Mouse (Mus musculus) macrophage (primary cell): ENCODE measurements around the gene Fam57b. TPM values are rescaled to one million over a fixed set of nuclear protein-coding genes. Genes with fewer than 3 reads are reported as not detected.
A peak's percentile ranks its signal among the peaks of the same experiment; 100 is the strongest.

ENCODE experiments used
- H3K27ac ChIP-seq: fragments of 350-480 bp; formaldehyde crosslinking; 2 replicates; pipeline ENCODE4 v1.9.0; 2021
- H3K36me3 ChIP-seq: fragments of 350-480 bp; formaldehyde crosslinking; 2 replicates; pipeline ENCODE4 v1.9.0; 2021; ENCODE audit errors: inconsistent target
- H3K4me3 ChIP-seq: fragments of 350-480 bp; formaldehyde crosslinking; 2 replicates; pipeline ENCODE4 v1.9.0; 2021; ENCODE audit errors: inconsistent target
- H3K79me2 ChIP-seq: fragments of 350-480 bp; formaldehyde crosslinking; 2 replicates; pipeline ENCODE4 v1.9.0; 2021; ENCODE audit errors: inconsistent target
- WGBS: methylation state at CpG from one replicate; pipeline ENCODE4 v1.1.7; 2026; ENCODE audit warnings: inconsistent platforms; ENCODE audit not compliant: missing documents; 5-methylcytosine and 5-hydroxymethylcytosine counted together
- polyA plus RNA-seq: library from polyadenylated mRNA; stranded (reverse); fragments of 250-400 nt; gene quantifications from 3 replicates; pipeline ENCODE4 v1.2.4, GENCODE M21; 2018; ENCODE audit warnings: inconsistent platforms
- total RNA-seq, 78 experiments: library from RNA; depleted of rRNA; stranded (reverse); fragments of 250-400 nt; gene quantifications; 1 replicate in 9 of 78; 2 replicates in 24 of 78; 3 replicates in 43 of 78; 4 replicates in 2 of 78; pipeline ENCODE4 v1.2.4; 2018; ENCODE audit warnings: inconsistent platforms in 56 of 78

The Fam57b gene
- under 1 TPM in 4 of 26 experiments, not detected in 22; 0.44 to 0.57 (median 0.46) TPM for total RNA-seq (2018; cell fraction: chromatin; rRNA removed)
- under 1 TPM in 14 of 26 experiments, not detected in 12; 0.06 to 0.30 (median 0.18) TPM for total RNA-seq (2018; cell fraction: cytosol; rRNA removed)
- total RNA-seq (2018; cell fraction: nucleus; rRNA removed): 1 to 10 TPM in 1 of 26 experiments, under 1 TPM in 10, not detected in 15; 0.24 to 1.2 (median 0.49) TPM
- 0.17 to 0.25 TPM in 2 of 3 replicates, not detected in the other for polyA plus RNA-seq

GRCm38 (mm10) chr7:126797411-126798126, at the start of gene Fam57b:
Gene Fam57b, plus strand, starts transcription at chr7:126797668.
- WGBS: 25% methylated on average over 21 of the region's 21 CpGs
- Histone ChIP-seq H3K4me3 (peak within 1 kb of the TSS; percentile 68), H3K36me3 (peaks cover 27% of the 10 kb centered on the region)

GRCm38 (mm10) chr7:126748824-126749223, 48.6 kb upstream of the Fam57b start:
- Histone ChIP-seq H3K4me3 (no peak overlapping the region), H3K79me2 (no peaks in the 10 kb centered on the region; the same call in 1 of the 2 replicates), H3K36me3 (no peaks in the 10 kb centered on the region), H3K27ac (peak overlapping the region; percentile 99)
- 80% methylated on average over 7 of the region's 7 CpGs for WGBS

More at GRCm38 (mm10) chr7:126797411-126798126, at the start of gene Fam57b:
- H3K79me2 ChIP-seq: peaks cover 36% of the 10 kb centered on the region
- peak within 1 kb of the TSS; percentile 91 for H3K27ac ChIP-seq

GRCm38 (mm10) chr7:126749582-126750343, 47.7 kb upstream of the Fam57b start:
- 96% methylated on average over 17 of the region's 17 CpGs for WGBS
- Histone ChIP-seq H3K4me3 (no peak overlapping the region), H3K79me2 (no peaks in the 10 kb centered on the region; the same call in 1 of the 2 replicates), H3K36me3 (no peaks in the 10 kb centered on the region), H3K27ac (no peak overlapping the region)

GRCm38 (mm10) chr7:126754866-126755265, 42.6 kb upstream of the Fam57b start:
- Histone ChIP-seq H3K27ac (peak overlapping the region; percentile 24), H3K79me2 (peaks cover 4% of the 10 kb centered on the region), H3K36me3 (no peaks in the 10 kb centered on the region), H3K4me3 (no peak overlapping the region; the same call in 1 of the 2 replicates)
- WGBS: 4% methylated on average over 9 of the region's 9 CpGs

GRCm38 (mm10) chr7:126758539-126758938, 38.9 kb upstream of the Fam57b start:
- Histone ChIP-seq H3K4me3 (no peak overlapping the region), H3K79me2 (peaks cover 30% of the 10 kb centered on the region), H3K27ac (no peak overlapping the region), H3K36me3 (peaks cover 10% of the 10 kb centered on the region; the same call in 1 of the 2 replicates)
- WGBS: 80% methylated on average over 7 of the region's 7 CpGs

GRCm38 (mm10) chr7:126759050-126759671, 38.3 kb upstream of the Fam57b start, which contains the start of gene Mapk3:
Gene Mapk3, plus strand, starts transcription at chr7:126759601.
- H3K27ac ChIP-seq: peak within 1 kb of the TSS; percentile 74
- peaks cover 30% of the 10 kb centered on the region for H3K79me2 ChIP-seq
- WGBS: 0% methylated on average over 16 of the region's 38 CpGs
- H3K36me3 ChIP-seq: peaks cover 16% of the 10 kb centered on the region; the same call in 1 of the 2 replicates
- H3K4me3 ChIP-seq: peak within 1 kb of the TSS; percentile 95

GRCm38 (mm10) chr7:126759672-126760390, 37.6 kb upstream of the Fam57b start:
- Histone ChIP-seq H3K79me2 (peaks cover 30% of the 10 kb centered on the region), H3K36me3 (peaks cover 23% of the 10 kb centered on the region), H3K27ac (peak overlapping the region; percentile 74), H3K4me3 (peak overlapping the region; percentile 95)
- WGBS: under 1% methylated on average over 24 of the region's 24 CpGs

GRCm38 (mm10) chr7:126760391-126760802, 37.1 kb upstream of the Fam57b start:
- WGBS: 47% methylated on average over 3 of the region's 3 CpGs
- H3K4me3 ChIP-seq: peak overlapping the region; percentile 95
- H3K36me3 ChIP-seq: peaks cover 29% of the 10 kb centered on the region
- H3K79me2 ChIP-seq: peaks cover 30% of the 10 kb centered on the region
- H3K27ac ChIP-seq: peak overlapping the region; percentile 74

- Histone ChIP-seq H3K27ac (no peak overlapping the region), H3K36me3 (peaks cover 32% of the 10 kb centered on the region), H3K4me3 (no peak overlapping the region), H3K79me2 (peaks cover 30% of the 10 kb centered on the region)
- 33% methylated on average over 4 of the region's 4 CpGs for WGBS
Observed at GRCm38 (mm10) chr7:126760956-126761355, 36.5 kb upstream of the Fam57b start.

GRCm38 (mm10) chr7:126761529-126762067, 35.9 kb upstream of the Fam57b start:
- Histone ChIP-seq H3K36me3 (peaks cover 35% of the 10 kb centered on the region), H3K27ac (no peak overlapping the region), H3K4me3 (no peak overlapping the region), H3K79me2 (peaks cover 30% of the 10 kb centered on the region)
- WGBS: 45% methylated on average over 3 of the region's 6 CpGs

GRCm38 (mm10) chr7:126762471-126763008, 34.9 kb upstream of the Fam57b start:
- H3K79me2 ChIP-seq: peaks cover 30% of the 10 kb centered on the region
- H3K36me3 ChIP-seq: peaks cover 44% of the 10 kb centered on the region
- WGBS: 85% methylated on average over 17 of the region's 17 CpGs
- H3K27ac ChIP-seq: no peak overlapping the region
- H3K4me3 ChIP-seq: no peak overlapping the region

GRCm38 (mm10) chr7:126765540-126765939, 31.9 kb upstream of the Fam57b start:
- Histone ChIP-seq H3K79me2 (peaks cover 20% of the 10 kb centered on the region), H3K4me3 (no peak overlapping the region), H3K27ac (no peak overlapping the region), H3K36me3 (peaks cover 57% of the 10 kb centered on the region)
- WGBS: 87% methylated on average over 7 of the region's 9 CpGs

- Histone ChIP-seq H3K79me2 (peaks cover 13% of the 10 kb centered on the region), H3K36me3 (peaks cover 57% of the 10 kb centered on the region), H3K27ac (no peak within 1 kb of the TSS), H3K4me3 (no peak within 1 kb of the TSS)
- WGBS: 93% methylated on average over 16 of the region's 16 CpGs
Observed at GRCm38 (mm10) chr7:126766201-126766600, 31.3 kb upstream of the Fam57b start, which contains the start of gene Gdpd3. Gene Gdpd3, plus strand, starts transcription at chr7:126766334.
